In genomic region chr5:115978255-115978654, GRCm38 (mm10) we compare ENCODE assay signal across 8 mouse cellular contexts. TPM values are rescaled to one million over a fixed set of nuclear protein-coding genes. Genes with fewer than 3 reads are reported as not detected.
DNase-seq lines count a peak whose midpoint lies in the region; ATAC-seq and TF ChIP-seq lines count a peak whose summit lies in the region.

No protein-coding gene starts in this region.

- H3K27me3 ChIP-seq in kidney, adult 2 months (replicated peaks; ENCODE audit: control insufficient read depth, insufficient read depth, low read length) = no peaks in the 10 kb centered on the region
- no peaks in the 10 kb centered on the region for H3K27me3 ChIP-seq in embryonic facial prominence, embryonic 13.5 days
- no peaks in the 10 kb centered on the region for H3K27me3 ChIP-seq in liver, embryonic 13.5 days

- no peak for ATAC-seq in embryonic facial prominence, embryonic 13.5 days (ENCODE audit: insufficient number of reproducible peaks, insufficient read depth, low FRiP score, low TSS enrichment, low read depth)
- ATAC-seq in liver, embryonic 13.5 days (ENCODE audit: low read depth) = 0 out of 2 replicates have a peak, but pooled peaks have one; percentile 17

- H3K36me3 ChIP-seq in kidney, adult 2 months (ENCODE audit: control insufficient read depth, insufficient read depth, low read length) = no peaks in the 10 kb centered on the region
- peaks cover 47% of the 10 kb centered on the region for H3K36me3 ChIP-seq in embryonic facial prominence, embryonic 13.5 days
- peaks cover 100% of the 10 kb centered on the region for H3K36me3 ChIP-seq in liver, embryonic 13.5 days

- H3K9ac ChIP-seq in embryonic facial prominence, embryonic 13.5 days = 0 out of 2 replicates have a peak overlapping the region, but pooled peaks have one; percentile 6
- no peak overlapping the region for H3K9ac ChIP-seq in liver, embryonic 13.5 days

- H3K4me3 ChIP-seq in kidney, adult 2 months (ENCODE audit: insufficient read depth, low read depth, low read length) = no peak overlapping the region
- H3K4me3 ChIP-seq in bone marrow macrophage, adult 2 months (ENCODE audit: insufficient read depth, low read length) = no peak overlapping the region
- no peak overlapping the region for H3K4me3 ChIP-seq in embryonic facial prominence, embryonic 13.5 days
- no peak overlapping the region for H3K4me3 ChIP-seq in liver, embryonic 13.5 days (replicated peaks)

- peak; percentile 8 for DNase-seq in kidney, adult 2 months
- DNase-seq in kidney, adult 9 months = no peak
- DNase-seq in liver, embryonic 13.5 days = no peak
- DNase-seq in right cerebral cortex, postnatal 4 days = no peak
- no peak for DNase-seq in B cell, adult 2 months
- DNase-seq in spleen, adult 18-20 months = no peak

- TF ChIP-seq CTCF in kidney, adult 2 months (conservative IDR thresholded peaks at IDR 0.05; ENCODE audit: insufficient read depth, insufficient read length, low read depth, low read length) = no peak
- TF ChIP-seq CTCF in bone marrow macrophage, adult 2 months (IDR thresholded peaks at IDR 0.05; ENCODE audit: low read depth, low read length) = no peak

- 27% methylated on average over 5 of the region's 5 CpGs for WGBS in kidney, adult 2 months
- WGBS in embryonic facial prominence, embryonic 13.5 days = 64% methylated on average over 5 of the region's 5 CpGs
- 74% methylated on average over 5 of the region's 5 CpGs for WGBS in liver, embryonic 13.5 days (ENCODE audit: insufficient replicate concordance)

- TF ChIP-seq POLR2A in kidney, adult 2 months (IDR thresholded peaks at IDR 0.05; ENCODE audit: low read depth, low read length) = no peak
- no peak for TF ChIP-seq POLR2A in bone marrow macrophage, adult 2 months (IDR thresholded peaks at IDR 0.05; ENCODE audit: borderline replicate concordance, low read depth, low read length)

- peak overlapping the region; percentile 46 for H3K27ac ChIP-seq in kidney, adult 2 months (ENCODE audit: insufficient read depth, low read depth, low read length)
- 0 out of 2 replicates have a peak overlapping the region, but pooled peaks have one; percentile 28 for H3K27ac ChIP-seq in bone marrow macrophage, adult 2 months (ENCODE audit: insufficient read depth, low read depth, low read length)
- H3K27ac ChIP-seq in embryonic facial prominence, embryonic 13.5 days = peak overlapping the region; percentile 16; the same call in 1 of the 2 replicates
- H3K27ac ChIP-seq in liver, embryonic 13.5 days = peak overlapping the region; percentile 50; the same call in 1 of the 2 replicates

- no peaks in the 10 kb centered on the region for H3K9me3 ChIP-seq in embryonic facial prominence, embryonic 13.5 days
- no peaks in the 10 kb centered on the region for H3K9me3 ChIP-seq in liver, embryonic 13.5 days (replicated peaks)

- H3K4me1 ChIP-seq in kidney, adult 2 months (ENCODE audit: control insufficient read depth, insufficient read depth, low read length) = peaks cover 9% of the 10 kb centered on the region; the same call in 1 of the 2 replicates
- H3K4me1 ChIP-seq in bone marrow macrophage, adult 2 months (ENCODE audit: control insufficient read depth, insufficient read depth, low read length) = peaks cover 17% of the 10 kb centered on the region
- H3K4me1 ChIP-seq in embryonic facial prominence, embryonic 13.5 days = peaks cover 16% of the 10 kb centered on the region
- H3K4me1 ChIP-seq in liver, embryonic 13.5 days (replicated peaks) = peaks cover 20% of the 10 kb centered on the region

- H3K4me2 ChIP-seq in embryonic facial prominence, embryonic 13.5 days = no peak overlapping the region
- H3K4me2 ChIP-seq in liver, embryonic 13.5 days = no peak overlapping the region

RNA-seq across cellular contexts. Expression of gene Prkab1, which starts 46.1 kb away (rescaled TPM):
- polyA plus RNA-seq in kidney, adult 2 months (2012; rRNA removed) = 89.2 and 97.9 TPM in 2 replicates
- polyA plus RNA-seq in bone marrow macrophage, adult 2 months (2012; ENCODE audit: insufficient read depth, insufficient read length, missing spikeins) = 26.7 and 30.9 TPM in 2 replicates
- 67.1 and 73.7 TPM in 2 replicates for polyA plus RNA-seq in embryonic facial prominence, embryonic 13.5 days (2015; fragmentation: Nextera tagmentation; extraction: Ambion mirVana)
- polyA plus RNA-seq in liver, embryonic 13.5 days (2015; fragmentation: Nextera tagmentation; extraction: Ambion mirVana) = 76.1 and 81.9 TPM in 2 replicates
